Mouse (Mus musculus) heart, postnatal 0 days (tissue): ENCODE results near the gene Slc24a4. TPM values are rescaled to one million over a fixed set of nuclear protein-coding genes. Genes with fewer than 3 reads are reported as not detected.

ENCODE experiments used
- ATAC-seq: fragments of 200-750 bp; cut with Nextera tagmentation; 2 replicates; pipeline ENCODE4 v1.8.0; 2017; ENCODE audit warnings: low read depth, moderate number of reproducible peaks, moderate library complexity; ENCODE audit not compliant: insufficient read depth
- DNase-seq: peaks from one replicate; pipeline ENCODE4 v3.0.0-alpha.2; 2016; ENCODE audit warnings: low spot score
- H3K27ac ChIP-seq: fragments of 300-500 bp; sonication (generic); 2 replicates; pipeline ENCODE4 v1.5.1; 2014; ENCODE audit warnings: low read depth, mild to moderate bottlenecking
- H3K27me3 ChIP-seq: fragments of 300-500 bp; sonication (generic); 2 replicates; pipeline ENCODE4 v1.6.1; 2014; ENCODE audit warnings: low read length, mixed read lengths; ENCODE audit not compliant: control insufficient read depth, insufficient read depth
- H3K36me3 ChIP-seq: fragments of 300-500 bp; sonication (generic); replicated peaks from 2 replicates; pipeline ENCODE4 v1.6.1; 2014; ENCODE audit warnings: low read length, mixed read lengths; ENCODE audit not compliant: control insufficient read depth, insufficient read depth
- H3K4me1 ChIP-seq: fragments of 300-500 bp; sonication (generic); 2 replicates; pipeline ENCODE4 v1.6.1; 2014; ENCODE audit warnings: antibody characterized with exemption; ENCODE audit not compliant: control insufficient read depth, insufficient read depth
- H3K4me2 ChIP-seq: fragments of 300-500 bp; sonication (generic); 2 replicates; pipeline ENCODE4 v1.6.1; 2014; ENCODE audit warnings: low read depth, mild to moderate bottlenecking, low read length, moderate library complexity
- H3K4me3 ChIP-seq: fragments of 300-500 bp; sonication (generic); 2 replicates; pipeline ENCODE4 v1.5.1; 2014; ENCODE audit warnings: low read depth, low read length
- H3K9ac ChIP-seq: fragments of 300-500 bp; sonication (generic); replicated peaks from 2 replicates; pipeline ENCODE4 v1.6.1; 2014; ENCODE audit warnings: low read depth, low read length, mixed read lengths
- H3K9me3 ChIP-seq: fragments of 300-500 bp; sonication (generic); replicated peaks from 2 replicates; pipeline ENCODE4 v1.6.1; 2016; ENCODE audit warnings: low read length; ENCODE audit not compliant: control insufficient read depth
- CTCF ChIP-seq: IDR thresholded peaks from 2 replicates; pipeline ENCODE4 v1.5.1; 2016; ENCODE audit warnings: antibody characterized with exemption, control low read depth, low read depth
- EP300 ChIP-seq: IDR thresholded peaks from 2 replicates; pipeline ENCODE4 v1.6.1; 2016; ENCODE audit warnings: antibody characterized with exemption, low read depth
- WGBS: fragments of 180-500 bp; shearing (Covaris S2); extraction: QIAGEN DNeasy Blood & Tissue Kit; methylation state at CpG from one replicate; pipeline ENCODE4 v1.1.7; 2014; 5-methylcytosine and 5-hydroxymethylcytosine counted together
- polyA plus RNA-seq: library from polyadenylated mRNA; unstranded; fragments of >200 nt; fragmentation: Nextera tagmentation; extraction: Ambion mirVana; gene quantifications from 2 replicates; pipeline ENCODE4 v1.2.1, GENCODE M21; 2015
- total RNA-seq: library from RNA; depleted of rRNA; stranded (reverse); fragments of >200 nt; gene quantifications from 2 replicates; pipeline ENCODE4 v1.2.3, GENCODE M21; 2014; ENCODE audit warnings: low replicate concordance

Gene Slc24a4
- total and polyA plus RNA-seq, 2 experiments from 2014 or later = 0.99 to 2.2 TPM

GRCm38 (mm10) chr12:102251070-102251469 lies 122.5 kb downstream of the Slc24a4 start:
- H3K9ac ChIP-seq = no peak overlapping the region
- no peak for TF ChIP-seq CTCF
- TF ChIP-seq EP300 = no peak
- H3K36me3 ChIP-seq = no peaks in the 10 kb centered on the region
- no peaks in the 10 kb centered on the region for H3K9me3 ChIP-seq
- DNase-seq (no peak), ATAC-seq (no peak)
- no peaks in the 10 kb centered on the region for H3K4me1 ChIP-seq
- no peaks in the 10 kb centered on the region for H3K27me3 ChIP-seq
- no peak overlapping the region for H3K27ac ChIP-seq
- 74% methylated on average over 3 of the region's 3 CpGs for WGBS
- H3K4me3 ChIP-seq = no peak overlapping the region
- no peak overlapping the region for H3K4me2 ChIP-seq

DNA sequence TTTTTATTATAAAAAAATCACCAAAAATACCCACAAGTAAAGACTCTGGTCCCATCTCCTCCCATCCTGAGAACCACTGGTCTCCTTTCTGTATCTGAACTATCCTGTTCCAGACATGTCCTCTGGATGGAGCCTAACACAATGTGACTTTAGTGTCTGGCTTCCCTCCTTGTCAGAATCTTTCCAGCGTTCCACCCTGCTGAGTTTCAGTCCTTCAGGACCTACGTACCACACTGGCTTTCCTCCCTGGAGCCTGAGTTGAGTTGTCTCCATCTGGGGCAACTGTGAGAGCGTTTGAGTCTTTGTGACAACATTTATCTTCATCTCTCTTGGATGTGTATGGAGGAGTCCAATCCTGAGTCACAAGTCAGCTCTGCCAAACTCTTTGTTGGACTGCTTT lies 123.5 kb downstream of the Slc24a4 start:
- 46% methylated on average over 3 of the region's 3 CpGs for WGBS
- Histone ChIP-seq H3K27me3 (no peaks in the 10 kb centered on the region), H3K4me2 (no peak overlapping the region), H3K9me3 (no peaks in the 10 kb centered on the region), H3K27ac (no peak overlapping the region), H3K9ac (no peak overlapping the region), H3K4me1 (no peaks in the 10 kb centered on the region), H3K4me3 (no peak overlapping the region), H3K36me3 (no peaks in the 10 kb centered on the region)
- TF ChIP-seq CTCF (peak; percentile 36), EP300 (no peak)
- ATAC-seq (no peak; the same call in 1 of the 2 replicates), DNase-seq (no peak)

GRCm38 (mm10) chr12:102252525-102252924 lies 124.0 kb downstream of the Slc24a4 start:
- Histone ChIP-seq H3K36me3 (no peaks in the 10 kb centered on the region), H3K4me3 (no peak overlapping the region), H3K27ac (no peak overlapping the region), H3K4me1 (no peaks in the 10 kb centered on the region), H3K9me3 (no peaks in the 10 kb centered on the region), H3K27me3 (no peaks in the 10 kb centered on the region), H3K9ac (no peak overlapping the region), H3K4me2 (no peak overlapping the region)
- ATAC-seq (no peak), DNase-seq (no peak)
- TF ChIP-seq CTCF = no peak
- TF ChIP-seq EP300 = no peak
- 59% methylated on average over 1 of the region's 1 CpGs for WGBS

- ATAC-seq (no peak), DNase-seq (no peak)
- H3K9ac ChIP-seq = no peak overlapping the region
- no peaks in the 10 kb centered on the region for H3K27me3 ChIP-seq
- H3K36me3 ChIP-seq = no peaks in the 10 kb centered on the region
- no peak overlapping the region for H3K27ac ChIP-seq
- H3K4me2 ChIP-seq = no peak overlapping the region
- no peak overlapping the region for H3K4me3 ChIP-seq
- no peaks in the 10 kb centered on the region for H3K4me1 ChIP-seq
- TF ChIP-seq EP300 (no peak), CTCF (peak; percentile 33)
- H3K9me3 ChIP-seq = no peaks in the 10 kb centered on the region
Measured at GRCm38 (mm10) chr12:102255012-102255411, 126.5 kb downstream of the Slc24a4 start.

DNA sequence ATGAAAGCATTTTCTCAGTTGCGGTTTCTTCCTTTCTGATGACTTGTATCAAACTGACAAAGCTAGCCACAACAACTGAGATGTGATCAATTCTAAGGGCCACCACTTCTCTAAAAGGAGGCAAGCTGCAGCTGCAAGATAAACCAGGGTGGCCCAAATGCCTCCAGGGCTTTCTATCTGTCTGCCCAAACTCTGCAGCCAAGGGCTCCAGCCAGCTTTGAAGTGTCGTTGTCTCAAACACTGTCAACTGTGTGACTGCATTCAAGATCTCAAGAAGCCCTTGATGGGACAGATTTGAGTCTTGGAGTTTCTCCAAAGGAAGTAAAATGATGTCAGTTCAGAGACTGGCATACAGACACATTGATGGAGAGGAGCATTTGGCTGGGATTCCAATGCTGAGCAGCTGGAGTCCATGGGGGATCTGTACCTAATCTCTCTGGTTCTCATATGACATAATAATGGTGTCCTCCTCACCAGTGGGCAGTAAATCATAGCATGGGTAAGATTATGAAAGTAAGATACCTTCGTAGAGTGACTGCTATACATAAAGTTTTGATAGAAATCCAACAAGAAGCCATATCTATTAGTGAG lies 130.1 kb downstream of the Slc24a4 start:
- Histone ChIP-seq H3K27ac (no peak overlapping the region), H3K4me2 (no peak overlapping the region), H3K9me3 (no peaks in the 10 kb centered on the region), H3K36me3 (no peaks in the 10 kb centered on the region), H3K4me3 (no peak overlapping the region), H3K4me1 (no peaks in the 10 kb centered on the region), H3K9ac (no peak overlapping the region), H3K27me3 (no peaks in the 10 kb centered on the region)
- TF ChIP-seq CTCF (no peak), EP300 (no peak)
- WGBS = 62% methylated on average over 3 of the region's 3 CpGs
- ATAC-seq (no peak), DNase-seq (no peak)

GRCm38 (mm10) chr12:102261933-102262396 lies 133.4 kb downstream of the Slc24a4 start:
- ATAC-seq (no peak), DNase-seq (no peak)
- Histone ChIP-seq H3K27me3 (no peaks in the 10 kb centered on the region), H3K27ac (peak overlapping the region; percentile 11; the same call in 1 of the 2 replicates), H3K9ac (no peak overlapping the region), H3K4me2 (no peak overlapping the region), H3K4me1 (no peaks in the 10 kb centered on the region), H3K9me3 (no peaks in the 10 kb centered on the region), H3K4me3 (no peak overlapping the region), H3K36me3 (no peaks in the 10 kb centered on the region)
- TF ChIP-seq EP300 = no peak
- no peak for TF ChIP-seq CTCF
- 31% methylated on average over 8 of the region's 8 CpGs for WGBS
